Mouse (Mus musculus): ENCODE data around the gene Gpat3. TPM values are rescaled to one million over a fixed set of nuclear protein-coding genes. Genes with fewer than 3 reads are reported as not detected.

The Gpat3 gene
- polyA plus RNA-seq, 1 experiment from 2014 or later, result 0.36 TPM

DNA sequence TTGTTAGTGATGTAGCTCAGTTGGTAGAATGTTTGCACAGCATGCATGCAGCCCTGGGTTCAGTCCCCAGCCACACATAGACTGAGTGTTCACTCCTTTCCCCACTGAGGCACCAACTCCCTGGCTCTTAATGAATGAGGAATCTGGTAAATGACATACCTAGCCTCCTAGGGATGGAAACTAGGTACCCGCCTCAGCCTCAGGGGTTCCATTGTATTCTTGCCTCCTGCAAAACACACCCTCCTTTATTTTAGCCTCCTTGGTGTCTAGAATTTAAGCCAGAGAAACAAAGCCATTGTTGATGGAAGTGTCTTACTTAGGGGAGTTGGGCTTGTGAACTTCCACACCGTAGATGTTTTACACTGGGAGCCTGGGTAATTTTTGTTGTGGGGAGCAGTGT is 17.6 kb downstream of the Gpat3 start:
- H3K27ac ChIP-seq, result no peak overlapping the region
- no peaks in the 10 kb centered on the region for H3K36me3 ChIP-seq (replicated peaks)
- 61% methylated on average over 2 of the region's 2 CpGs for WGBS
- no peak overlapping the region for H3K4me2 ChIP-seq
- no peaks in the 10 kb centered on the region for H3K27me3 ChIP-seq (replicated peaks)
- H3K9me3 ChIP-seq, result no peaks in the 10 kb centered on the region
- H3K9ac ChIP-seq, result no peak overlapping the region
- no peak overlapping the region for H3K4me3 ChIP-seq
- no peaks in the 10 kb centered on the region for H3K4me1 ChIP-seq
- no peak for ATAC-seq (replicated peaks)

GRCm38 (mm10) chr5:100864438-100864837 is 18.9 kb downstream of the Gpat3 start:
- no peaks in the 10 kb centered on the region for H3K36me3 ChIP-seq (replicated peaks)
- no peaks in the 10 kb centered on the region for H3K27me3 ChIP-seq (replicated peaks)
- no peak overlapping the region for H3K4me3 ChIP-seq
- no peak overlapping the region for H3K27ac ChIP-seq
- WGBS, result 89% methylated on average over 6 of the region's 6 CpGs
- H3K4me2 ChIP-seq, result no peak overlapping the region
- no peaks in the 10 kb centered on the region for H3K9me3 ChIP-seq
- H3K4me1 ChIP-seq, result no peaks in the 10 kb centered on the region
- no peak overlapping the region for H3K9ac ChIP-seq
- no peak for ATAC-seq (replicated peaks)

DNA sequence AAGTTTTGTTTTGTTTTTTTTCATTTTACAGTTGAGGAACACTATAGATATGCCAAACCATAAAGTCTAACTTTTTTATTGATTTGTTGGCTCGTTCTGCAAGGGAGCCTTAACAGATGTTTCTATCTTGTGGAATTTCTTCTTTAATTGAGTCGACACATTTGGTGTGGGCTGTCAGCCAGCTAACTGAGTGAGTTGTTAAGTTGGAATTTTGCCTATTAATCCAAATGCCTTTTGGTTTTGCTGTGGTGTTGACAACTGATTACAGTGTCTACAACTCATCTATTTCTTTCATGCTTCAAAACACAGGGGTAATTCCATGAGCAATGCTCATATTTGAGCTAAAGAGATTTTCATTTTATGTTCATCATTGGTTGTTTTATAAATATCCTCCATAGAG is 20.7 kb downstream of the Gpat3 start:
- no peak overlapping the region for H3K4me2 ChIP-seq
- H3K9ac ChIP-seq, result no peak overlapping the region
- H3K9me3 ChIP-seq, result no peaks in the 10 kb centered on the region
- no peaks in the 10 kb centered on the region for H3K4me1 ChIP-seq
- no peaks in the 10 kb centered on the region for H3K36me3 ChIP-seq (replicated peaks)
- H3K27ac ChIP-seq, result no peak overlapping the region
- H3K4me3 ChIP-seq, result no peak overlapping the region
- no peaks in the 10 kb centered on the region for H3K27me3 ChIP-seq (replicated peaks)
- 75% methylated on average over 2 of the region's 2 CpGs for WGBS
- ATAC-seq (replicated peaks), result no peak

GRCm38 (mm10) chr5:100869197-100869895 is 23.8 kb downstream of the Gpat3 start:
- Histone ChIP-seq H3K27ac (no peak overlapping the region), H3K27me3 (replicated peaks) (no peaks in the 10 kb centered on the region), H3K36me3 (replicated peaks) (no peaks in the 10 kb centered on the region), H3K4me2 (no peak overlapping the region), H3K4me1 (no peaks in the 10 kb centered on the region), H3K4me3 (no peak overlapping the region), H3K9ac (no peak overlapping the region), H3K9me3 (no peaks in the 10 kb centered on the region)
- no peak for ATAC-seq (replicated peaks)
- 74% methylated on average over 4 of the region's 4 CpGs for WGBS

DNA sequence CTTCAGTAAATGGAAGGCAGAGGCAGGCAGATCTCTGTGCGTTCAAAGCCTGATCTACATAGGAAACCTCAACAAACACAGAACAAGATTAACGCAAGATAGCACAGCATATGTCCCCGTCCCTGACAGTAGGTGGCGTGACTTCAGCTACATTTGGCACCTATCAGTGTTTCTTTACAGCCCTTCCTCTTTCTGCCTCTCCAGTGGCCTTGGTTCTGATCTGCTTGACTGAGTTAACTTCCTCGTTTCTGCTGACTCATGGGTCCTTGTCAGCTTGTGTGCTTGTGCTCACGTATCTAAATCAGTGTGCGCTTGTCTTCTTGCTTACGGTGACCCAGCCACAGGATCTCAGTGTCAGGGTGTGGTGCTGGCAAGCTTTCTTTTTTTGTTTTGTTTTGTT is 26.5 kb downstream of the Gpat3 start:
- ATAC-seq (replicated peaks), result no peak
- H3K27ac ChIP-seq, result no peak overlapping the region
- H3K9me3 ChIP-seq, result no peaks in the 10 kb centered on the region
- H3K4me3 ChIP-seq, result no peak overlapping the region
- no peak overlapping the region for H3K4me2 ChIP-seq
- no peaks in the 10 kb centered on the region for H3K27me3 ChIP-seq (replicated peaks)
- H3K9ac ChIP-seq, result no peak overlapping the region
- no peaks in the 10 kb centered on the region for H3K4me1 ChIP-seq
- H3K36me3 ChIP-seq (replicated peaks), result no peaks in the 10 kb centered on the region
- WGBS, result 91% methylated on average over 8 of the region's 8 CpGs

GRCm38 (mm10) chr5:100874721-100875120 is 29.2 kb downstream of the Gpat3 start:
- Histone ChIP-seq H3K4me3 (no peak overlapping the region), H3K27me3 (replicated peaks) (no peaks in the 10 kb centered on the region), H3K36me3 (replicated peaks) (no peaks in the 10 kb centered on the region), H3K9ac (no peak overlapping the region), H3K4me1 (no peaks in the 10 kb centered on the region), H3K9me3 (no peaks in the 10 kb centered on the region), H3K27ac (no peak overlapping the region), H3K4me2 (no peak overlapping the region)
- WGBS, result 32% methylated on average over 7 of the region's 7 CpGs
- ATAC-seq (replicated peaks), result no peak

- no peak for ATAC-seq (replicated peaks)
- no peak overlapping the region for H3K4me2 ChIP-seq
- no peak overlapping the region for H3K27ac ChIP-seq
- no peaks in the 10 kb centered on the region for H3K4me1 ChIP-seq
- H3K9me3 ChIP-seq, result no peaks in the 10 kb centered on the region
- H3K4me3 ChIP-seq, result no peak overlapping the region
- no peak overlapping the region for H3K9ac ChIP-seq
- 64% methylated on average over 10 of the region's 10 CpGs for WGBS
- H3K27me3 ChIP-seq (replicated peaks), result no peaks in the 10 kb centered on the region
- H3K36me3 ChIP-seq (replicated peaks), result no peaks in the 10 kb centered on the region
Observed at GRCm38 (mm10) chr5:100875180-100875579, 29.7 kb downstream of the Gpat3 start.

DNA sequence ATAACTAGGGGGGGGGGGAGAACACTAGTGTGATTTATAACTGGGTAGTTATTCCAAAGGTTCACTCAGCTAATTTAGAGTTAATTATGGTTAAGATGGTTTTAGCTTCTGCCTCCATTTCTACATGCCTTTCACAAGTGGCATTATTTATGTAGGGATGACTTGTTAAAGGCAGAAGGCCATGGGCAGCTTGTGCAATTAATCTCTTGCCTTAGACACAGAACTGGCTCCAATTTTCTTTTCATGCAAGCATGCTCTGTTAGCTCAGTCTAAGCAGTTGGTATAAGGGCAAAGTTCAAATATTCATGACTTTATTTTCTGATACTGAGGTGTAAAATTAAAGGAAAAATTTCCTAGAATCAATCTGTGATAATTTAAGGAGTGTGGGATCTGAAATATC is 31.5 kb downstream of the Gpat3 start:
- no peaks in the 10 kb centered on the region for H3K27me3 ChIP-seq (replicated peaks)
- no peaks in the 10 kb centered on the region for H3K9me3 ChIP-seq
- H3K27ac ChIP-seq, result no peak overlapping the region
- H3K4me1 ChIP-seq, result no peaks in the 10 kb centered on the region
- no peaks in the 10 kb centered on the region for H3K36me3 ChIP-seq (replicated peaks)
- no peak for ATAC-seq (replicated peaks)
- no peak overlapping the region for H3K4me2 ChIP-seq
- H3K4me3 ChIP-seq, result no peak overlapping the region
- H3K9ac ChIP-seq, result no peak overlapping the region

- Histone ChIP-seq H3K36me3 (replicated peaks) (no peaks in the 10 kb centered on the region), H3K9me3 (no peaks in the 10 kb centered on the region), H3K27me3 (replicated peaks) (no peaks in the 10 kb centered on the region), H3K4me1 (no peaks in the 10 kb centered on the region), H3K27ac (no peak overlapping the region), H3K9ac (no peak overlapping the region), H3K4me2 (no peak overlapping the region), H3K4me3 (no peak overlapping the region)
- no peak for ATAC-seq (replicated peaks)
- 86% methylated on average over 6 of the region's 6 CpGs for WGBS
Observed at GRCm38 (mm10) chr5:100885216-100885615, 39.7 kb downstream of the Gpat3 start.

DNA sequence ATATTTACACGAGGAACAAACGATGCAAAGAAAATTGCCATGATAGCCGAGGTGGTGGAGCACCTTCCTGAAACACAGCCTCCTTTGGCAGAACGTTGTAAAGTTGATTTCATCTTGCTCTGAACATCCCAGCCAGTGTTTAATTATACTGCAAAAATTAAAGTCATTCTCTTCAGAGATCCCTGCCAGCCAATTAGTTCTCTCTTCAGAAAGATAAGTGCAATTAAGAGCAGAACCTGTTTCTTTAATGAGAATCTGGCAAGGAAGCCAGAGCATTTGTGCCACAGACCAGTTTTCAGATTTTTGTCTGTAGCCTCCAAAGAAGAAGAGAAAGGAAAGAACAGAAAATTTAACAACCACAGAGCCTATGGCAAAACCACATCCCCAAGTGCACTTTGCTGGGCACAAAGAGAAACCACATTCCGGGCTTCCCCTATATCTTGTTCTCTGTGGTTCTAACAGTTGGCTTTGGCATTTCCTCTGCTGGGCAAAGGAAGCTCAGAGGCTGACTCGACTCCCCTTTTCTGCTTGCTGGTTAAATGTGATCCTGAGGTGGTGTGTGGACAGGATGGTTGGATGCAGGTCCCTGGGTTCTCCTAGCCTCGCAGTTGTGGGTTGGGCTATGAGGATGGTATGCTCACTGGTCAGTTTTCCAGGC is 40.9 kb downstream of the Gpat3 start:
- no peaks in the 10 kb centered on the region for H3K27me3 ChIP-seq (replicated peaks)
- H3K36me3 ChIP-seq (replicated peaks), result no peaks in the 10 kb centered on the region
- WGBS, result 85% methylated on average over 7 of the region's 7 CpGs
- H3K4me1 ChIP-seq, result no peaks in the 10 kb centered on the region
- no peak for ATAC-seq (replicated peaks)
- H3K27ac ChIP-seq, result no peak overlapping the region
- no peaks in the 10 kb centered on the region for H3K9me3 ChIP-seq
- no peak overlapping the region for H3K4me2 ChIP-seq
- H3K4me3 ChIP-seq, result no peak overlapping the region
- H3K9ac ChIP-seq, result no peak overlapping the region

DNA sequence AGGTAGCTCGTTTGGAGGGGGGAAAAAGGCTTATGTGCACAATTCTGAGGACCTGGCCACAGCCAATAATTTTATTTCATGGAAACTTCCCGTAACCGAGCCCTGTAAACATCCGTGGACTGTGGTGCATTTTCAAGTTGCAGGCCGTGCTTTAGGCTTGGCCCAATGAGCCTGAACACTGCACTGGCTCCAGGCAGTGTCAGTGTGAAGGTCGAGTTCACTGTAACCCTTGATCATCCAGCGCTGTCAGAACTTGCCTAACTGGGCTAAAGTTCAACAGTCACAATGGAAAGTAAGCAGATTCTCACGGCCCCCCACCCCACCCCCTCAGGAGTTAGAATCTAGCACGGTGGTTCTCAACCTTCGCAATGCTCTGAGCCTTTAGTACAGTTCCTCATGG is 50.7 kb downstream of the Gpat3 start:
- Histone ChIP-seq H3K4me3 (no peak overlapping the region), H3K27me3 (replicated peaks) (no peaks in the 10 kb centered on the region), H3K4me1 (no peaks in the 10 kb centered on the region), H3K4me2 (no peak overlapping the region), H3K9ac (no peak overlapping the region), H3K9me3 (no peaks in the 10 kb centered on the region), H3K27ac (no peak overlapping the region), H3K36me3 (replicated peaks) (no peaks in the 10 kb centered on the region)
- 81% methylated on average over 10 of the region's 10 CpGs for WGBS
- no peak for ATAC-seq (replicated peaks)

GRCm38 (mm10) chr5:100899745-100900489 is 54.4 kb downstream of the Gpat3 start:
- no peak for ATAC-seq (replicated peaks)
- no peaks in the 10 kb centered on the region for H3K9me3 ChIP-seq
- H3K27me3 ChIP-seq (replicated peaks), result no peaks in the 10 kb centered on the region
- H3K4me2 ChIP-seq, result no peak overlapping the region
- 65% methylated on average over 11 of the region's 11 CpGs for WGBS
- H3K4me1 ChIP-seq, result no peaks in the 10 kb centered on the region
- H3K9ac ChIP-seq, result no peak overlapping the region
- H3K36me3 ChIP-seq (replicated peaks), result no peaks in the 10 kb centered on the region
- H3K27ac ChIP-seq, result no peak overlapping the region
- no peak overlapping the region for H3K4me3 ChIP-seq

DNA sequence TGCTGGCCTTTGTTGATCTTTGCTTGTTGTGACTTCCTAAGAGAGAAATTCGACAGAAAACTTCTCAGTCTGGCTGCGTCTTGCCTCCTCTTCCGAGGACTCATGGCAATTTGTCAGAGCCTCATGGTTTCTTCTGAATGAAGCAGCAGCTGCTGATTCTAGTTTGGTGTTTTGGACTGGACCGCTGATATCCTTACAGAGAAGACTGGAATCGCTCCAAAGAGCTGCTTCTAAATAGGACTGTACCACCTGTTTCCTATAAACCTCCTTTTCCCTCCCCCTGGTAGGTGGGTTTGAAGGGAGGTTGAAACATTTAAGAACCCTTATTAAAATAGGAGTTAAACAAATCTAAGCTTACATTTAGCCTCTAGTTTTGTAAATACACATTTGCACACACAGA is 55.5 kb downstream of the Gpat3 start:
- Histone ChIP-seq H3K27ac (no peak overlapping the region), H3K4me2 (no peak overlapping the region), H3K9ac (no peak overlapping the region), H3K4me3 (no peak overlapping the region), H3K27me3 (replicated peaks) (no peaks in the 10 kb centered on the region), H3K9me3 (no peaks in the 10 kb centered on the region), H3K4me1 (no peaks in the 10 kb centered on the region), H3K36me3 (replicated peaks) (no peaks in the 10 kb centered on the region)
- no peak for ATAC-seq (replicated peaks)
- 85% methylated on average over 5 of the region's 5 CpGs for WGBS
